Mouse (Mus musculus) G1E (cell line): Measurements from ENCODE around the gene Srrt.

Source experiments
- CTCF ChIP-seq: IDR thresholded peaks from 2 replicates; pipeline ENCODE4 v1.5.1; 2012; ENCODE audit warnings: low read depth, low read length, inconsistent platforms, mixed read lengths
- GATA1 ChIP-seq: IDR thresholded peaks from 2 replicates; pipeline ENCODE4 v1.6.1; 2012; ENCODE audit warnings: borderline replicate concordance, low read length, inconsistent platforms, mixed read lengths
- GATA2 ChIP-seq: IDR thresholded peaks from 2 replicates; pipeline ENCODE4 v1.6.1; 2012; ENCODE audit warnings: low read depth, low read length, inconsistent platforms, borderline replicate concordance
- POLR2AphosphoS5 ChIP-seq: IDR thresholded peaks from 2 replicates; pipeline ENCODE4 v1.6.1; 2012; ENCODE audit warnings: low read depth, low read length, inconsistent platforms; ENCODE audit not compliant: insufficient replicate concordance
- TAL1 ChIP-seq: conservative IDR thresholded peaks from 2 replicates; pipeline ENCODE4 v1.6.1; 2012; ENCODE audit warnings: low read depth, low read length, inconsistent platforms, mixed read lengths

DNA sequence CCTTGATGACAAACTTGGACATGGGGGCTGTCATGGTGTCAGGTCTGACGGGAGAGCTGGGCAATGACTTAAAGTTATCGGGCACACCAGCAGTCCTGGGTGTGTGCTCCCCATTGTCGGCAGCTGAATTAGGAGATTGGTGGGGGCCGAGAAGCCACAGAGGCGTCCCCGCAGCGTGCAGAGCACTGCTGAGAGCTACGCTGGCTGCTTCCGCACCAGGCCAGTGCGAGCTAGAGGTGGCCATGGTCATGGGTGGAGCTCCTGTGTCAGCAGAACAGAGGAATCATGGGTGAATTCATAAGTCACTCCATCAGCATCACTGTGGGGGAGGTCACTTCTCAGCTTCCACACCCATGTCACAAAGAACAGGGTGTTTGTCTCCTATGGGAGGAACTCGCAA is 42.7 kb downstream of the Srrt start:
- TF ChIP-seq CTCF: no peak
- TF ChIP-seq GATA1: no peak
- no peak for TF ChIP-seq TAL1
- no peak for TF ChIP-seq POLR2AphosphoS5
- TF ChIP-seq GATA2: no peak
